Mouse (Mus musculus) heart, adult 18-20 months (tissue): ENCODE data around the gene Olfr414. TPM values are rescaled to one million over a fixed set of nuclear protein-coding genes. Genes with fewer than 3 reads are reported as not detected.

Experiments
- DNase-seq, 2 experiments: peaks; one replicate each; pipeline ENCODE4 v3.0.0; 2021 to 2022; ENCODE audit warnings: mixed read lengths in 1 of 2
- long read RNA-seq, 2 experiments: library from polyadenylated mRNA; stranded (forward); transcript quantifications; one replicate each; pipeline ENCODE4 v2.0.0; 2021
- total RNA-seq, 2 experiments: library from RNA; stranded (reverse); gene quantifications; 2 replicates each; pipeline ENCODE4 v1.2.3; 2021

Gene Olfr414
- not detected for total RNA-seq
- long read RNA-seq, experiment 1: 0 reads
- long read RNA-seq, experiment 2: 0 reads

DNA sequence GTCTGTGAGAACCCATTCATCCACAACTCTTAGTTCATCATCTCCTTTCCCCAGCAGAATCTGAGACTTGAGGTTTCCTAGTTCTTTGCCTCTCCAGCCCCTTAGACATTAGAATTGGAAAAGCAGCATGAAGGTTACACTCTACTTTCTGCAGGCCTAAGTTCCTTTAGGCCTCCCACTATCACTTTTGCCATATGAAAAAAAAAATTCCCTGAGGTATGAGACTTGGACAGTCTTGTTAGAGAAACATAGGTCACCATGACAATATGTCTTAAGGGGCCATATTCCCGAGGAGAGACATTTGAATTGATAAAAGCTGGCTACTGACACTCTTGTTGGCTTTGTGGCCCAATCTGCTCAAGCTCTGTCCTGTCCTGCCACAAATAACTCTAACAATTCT lies at the start of gene Olfr414:
Gene Olfr414, plus strand, starts transcription at position 301 of the 400 bp plus-strand sequence.
- no peak for DNase-seq

DNA sequence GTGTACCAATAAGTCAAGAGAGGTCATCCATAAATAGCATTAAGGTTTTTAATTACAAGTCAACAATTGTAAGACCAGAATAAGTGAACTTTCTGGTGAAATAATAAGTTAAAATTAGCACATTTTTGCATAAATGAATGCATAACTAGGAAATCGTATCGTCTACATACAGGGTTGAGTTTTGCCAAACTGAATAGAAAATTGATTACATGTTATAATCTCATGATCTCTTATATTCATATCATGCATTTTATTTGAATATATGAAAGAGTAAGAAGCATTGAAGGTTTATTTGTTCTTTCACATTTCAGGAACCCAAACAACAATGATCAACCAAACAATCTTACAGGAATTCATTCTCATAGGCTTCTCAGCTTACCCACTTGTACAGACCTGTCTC lies 33.1 kb upstream of the Olfr414 start, which contains the start of gene Olfr248:
Gene Olfr248, plus strand, starts transcription at position 301 of the 400 bp plus-strand sequence.
- DNase-seq: no peak

DNA sequence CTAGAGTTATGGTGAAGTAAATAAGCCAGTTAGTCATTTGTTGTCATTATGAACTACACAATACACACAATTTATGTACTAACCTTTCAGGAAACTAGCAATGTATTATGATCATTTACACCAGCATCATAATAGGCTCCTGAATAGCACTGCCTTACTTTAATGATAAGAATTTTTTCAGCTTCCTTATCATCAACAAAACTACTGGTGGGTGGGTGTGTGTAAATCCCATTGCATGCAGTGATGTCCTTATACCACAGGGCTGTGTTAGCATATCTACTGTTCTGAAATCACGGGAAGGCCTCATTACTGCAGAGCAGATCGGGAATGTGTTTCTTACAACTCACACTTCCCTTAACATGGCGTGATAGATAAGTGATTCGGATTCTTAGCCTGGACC lies 905 bp upstream of the Olfr414 start:
- DNase-seq: no peak

DNA sequence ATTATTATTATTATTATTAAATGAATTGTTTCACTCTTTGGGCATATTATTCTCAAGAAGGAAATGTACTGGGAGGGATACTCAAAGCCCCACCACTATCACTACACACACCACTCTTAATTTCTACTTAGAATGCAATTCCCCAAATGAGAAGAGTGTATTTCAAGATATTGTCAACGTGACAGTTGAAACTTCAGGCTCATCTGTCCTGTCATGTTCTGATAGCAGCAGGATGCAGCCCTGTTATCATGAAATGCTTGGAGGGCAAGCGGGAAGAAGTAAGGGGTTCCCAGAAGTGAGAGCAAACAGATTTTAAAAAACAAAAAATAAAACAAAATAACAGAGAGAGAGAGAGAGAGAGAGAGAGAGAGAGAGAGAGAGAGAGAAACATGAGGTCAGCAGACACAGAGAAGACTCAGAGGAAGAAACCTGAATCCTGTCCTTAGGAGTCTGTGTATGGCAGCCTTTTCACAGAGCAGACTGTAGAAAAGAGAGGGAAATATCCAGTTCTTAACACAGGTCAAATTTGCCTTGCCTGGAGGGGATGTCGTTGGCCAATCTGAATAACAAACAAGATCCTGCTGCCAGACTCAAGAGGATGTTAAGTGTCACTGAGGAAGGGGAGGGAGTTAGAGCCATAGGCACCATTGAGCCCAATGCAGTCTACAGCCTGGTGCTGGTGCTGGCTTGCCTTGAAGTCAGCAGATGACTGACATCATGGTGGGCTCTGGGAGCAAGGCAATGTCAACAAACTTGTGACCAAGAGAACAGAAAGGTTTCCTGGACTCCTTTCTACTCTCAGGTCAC lies 2.5 kb downstream of the Olfr414 start:
- no peak for DNase-seq

DNA sequence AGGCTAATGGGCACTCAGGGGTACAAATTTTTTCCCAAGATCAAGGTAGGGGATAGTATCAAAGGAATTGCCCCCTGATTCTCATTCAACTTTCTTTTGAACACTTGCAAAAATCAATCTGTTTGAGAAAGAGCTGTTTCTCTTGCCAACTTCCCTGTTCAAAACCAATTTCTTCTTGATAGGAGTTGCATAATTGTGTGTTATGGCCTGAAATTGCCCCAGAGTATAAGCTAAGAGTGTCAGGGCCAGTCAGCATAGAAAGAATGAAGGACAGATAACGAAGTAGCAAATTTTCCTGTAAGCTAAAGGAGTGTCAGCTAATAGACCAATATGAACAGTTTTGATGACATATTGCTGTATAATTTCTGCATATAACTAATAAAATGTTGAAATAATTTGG lies 3.5 kb downstream of the Olfr414 start:
- DNase-seq: no peak

DNA sequence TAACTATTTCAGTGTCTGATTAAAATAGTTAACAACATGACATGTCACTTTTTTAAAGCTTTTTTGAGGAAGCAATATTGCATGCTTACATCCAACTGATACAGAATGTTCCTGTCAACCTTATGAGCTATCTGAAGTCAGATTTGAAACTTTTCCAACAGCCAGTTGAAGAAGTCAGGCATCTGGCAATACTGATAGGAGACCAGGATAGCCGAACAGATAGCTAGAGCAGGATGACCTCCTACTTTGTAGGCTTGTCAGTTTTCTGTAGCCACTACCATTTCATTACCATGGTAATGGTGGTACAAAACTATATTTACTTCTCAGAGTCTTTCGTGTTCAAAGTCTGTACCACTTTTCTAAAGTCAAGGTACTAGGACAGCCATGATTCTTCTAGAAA lies 4.5 kb downstream of the Olfr414 start:
- DNase-seq: no peak

DNA sequence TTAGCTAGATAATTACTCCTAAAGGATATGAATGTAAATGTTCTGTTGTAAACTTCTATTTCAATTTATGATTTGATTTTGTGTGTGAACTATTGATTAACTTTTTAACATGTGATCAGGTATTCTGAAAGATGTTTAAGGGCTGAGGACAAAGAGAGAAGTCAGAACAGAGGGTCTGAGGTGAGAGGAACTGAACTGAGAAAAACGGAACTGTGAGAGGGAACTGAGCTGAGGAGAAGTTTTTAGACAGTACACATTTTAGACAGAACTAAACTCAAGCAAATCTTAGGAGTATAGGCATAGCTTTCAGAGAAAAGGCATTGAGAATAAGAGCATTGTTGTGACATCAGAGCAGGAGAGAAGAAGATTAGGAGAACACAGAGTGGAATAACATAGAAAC lies 10.3 kb downstream of the Olfr414 start:
- no peak for DNase-seq

DNA sequence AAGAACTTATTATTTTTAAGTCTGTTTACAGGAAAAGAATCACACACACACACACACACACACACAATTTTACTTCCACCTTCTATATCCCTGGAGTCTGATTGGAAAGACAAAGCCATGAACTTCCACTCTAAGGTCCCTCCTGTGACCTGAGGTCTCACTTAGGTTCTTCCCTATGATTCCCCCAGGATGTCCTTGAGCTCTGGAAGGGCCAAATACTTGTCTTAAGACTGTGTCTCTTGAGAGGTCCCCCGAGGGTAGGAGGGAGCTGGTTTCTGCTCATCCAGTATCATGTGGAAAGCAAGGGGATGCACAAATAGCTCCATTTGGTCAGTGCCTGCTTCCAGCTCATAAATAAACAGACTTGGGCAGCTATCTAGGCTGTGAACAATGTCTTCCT lies 17.9 kb downstream of the Olfr414 start, which contains the start of gene Olfr220:
Gene Olfr220, plus strand, starts transcription at position 301 of the 400 bp plus-strand sequence.
- no peak for DNase-seq

DNA sequence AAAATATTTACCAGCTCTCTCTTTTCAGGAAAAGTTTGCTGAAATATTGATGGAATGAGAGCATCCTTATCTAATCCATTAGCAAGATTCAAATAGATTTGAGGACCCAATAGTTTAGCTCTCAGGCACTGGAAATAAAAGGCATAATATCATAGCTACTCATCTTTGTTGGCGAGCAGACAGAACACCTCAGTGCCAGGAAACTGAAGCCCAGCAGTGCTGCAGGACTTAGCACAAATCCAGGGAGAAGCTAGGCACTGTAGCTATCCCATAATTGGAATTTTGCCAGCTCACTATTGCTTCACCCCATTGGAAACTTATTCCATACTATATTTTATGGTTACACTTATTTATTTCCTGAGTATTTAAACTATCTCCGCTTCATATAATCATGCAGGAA lies 31.2 kb downstream of the Olfr414 start:
- DNase-seq: no peak

DNA sequence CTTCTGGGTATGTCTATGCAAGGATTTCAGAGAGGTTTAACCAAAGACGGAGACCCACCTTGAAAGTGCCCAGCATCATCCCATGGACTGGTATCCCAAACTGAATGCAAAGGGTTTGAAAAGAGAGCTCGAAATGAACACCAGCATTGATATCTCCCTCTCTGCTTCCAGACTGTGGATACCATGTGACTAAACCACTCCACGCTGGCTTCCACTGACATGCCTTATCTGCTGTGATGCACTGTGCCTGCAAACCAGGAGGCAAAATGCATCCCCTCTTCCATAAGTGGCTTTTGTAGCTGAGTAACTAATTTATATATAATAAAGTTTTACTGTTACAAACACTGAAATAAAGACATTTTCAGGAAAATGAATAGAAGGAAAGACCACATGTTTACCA lies 41.5 kb downstream of the Olfr414 start:
- no peak for DNase-seq

DNA sequence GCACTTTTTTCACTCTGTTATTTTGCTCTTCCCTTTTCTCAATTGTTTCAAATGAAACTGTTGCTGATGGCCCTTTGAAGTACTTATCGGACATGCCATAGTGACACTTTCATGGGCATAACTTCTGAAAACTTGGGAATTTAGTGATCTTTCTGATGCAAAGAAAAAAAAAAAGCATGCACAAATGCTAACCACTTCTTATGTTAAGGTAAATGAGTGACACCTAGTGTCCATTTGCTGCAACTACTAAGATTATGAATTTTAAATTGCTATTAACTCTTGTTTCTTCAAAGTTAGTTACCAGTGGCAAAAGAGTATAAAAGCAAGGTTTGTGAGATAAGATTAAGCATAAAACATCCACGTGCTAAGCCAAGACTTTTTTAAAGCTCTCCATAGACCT lies 42.4 kb downstream of the Olfr414 start:
- peak in 1 of 2 experiments; percentile 9 for DNase-seq

DNA sequence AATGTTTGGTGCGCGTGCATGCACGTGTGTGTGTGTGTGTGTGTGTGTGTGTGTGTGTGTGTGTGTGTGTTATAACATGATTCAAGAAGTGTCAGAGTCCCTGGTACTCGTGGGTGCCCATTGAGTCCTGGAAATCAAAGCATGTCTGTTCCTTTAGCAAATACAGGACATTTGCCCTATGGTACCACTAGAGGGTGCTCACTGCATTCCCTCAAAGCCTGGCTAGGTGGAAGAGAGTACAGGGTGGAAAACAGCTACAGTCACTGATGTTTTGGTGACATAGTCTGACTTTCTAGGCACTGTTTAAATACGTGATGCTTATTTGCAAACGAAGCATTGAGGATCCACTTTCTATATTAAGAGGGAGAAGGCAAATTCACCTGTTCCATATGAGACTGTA lies 45.9 kb downstream of the Olfr414 start:
- peak; percentile 18 to 29 for DNase-seq

DNA sequence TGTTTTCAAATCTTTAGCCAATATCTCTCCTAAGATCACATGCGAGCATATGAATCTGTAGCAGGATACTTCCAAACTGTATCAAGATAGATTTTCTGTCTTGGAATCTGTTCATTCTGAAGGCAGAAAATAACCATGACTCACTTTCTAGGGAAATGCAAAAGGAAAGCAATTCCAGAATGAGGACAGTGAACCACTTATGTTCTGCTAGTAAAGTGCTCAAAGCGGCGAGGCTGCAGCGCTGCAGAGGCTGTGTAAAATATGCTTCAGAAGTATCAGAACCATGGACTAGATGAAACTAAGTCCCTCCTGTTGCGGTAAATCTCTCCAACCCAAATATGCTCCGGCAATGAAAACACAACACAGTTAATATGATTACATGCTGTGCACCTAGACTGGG lies 58.7 kb downstream of the Olfr414 start:
- no peak for DNase-seq

Other genes with a start within 250 kb of the Olfr414 start
- gene Olfr419, start 172.0 kb upstream of the Olfr414 start, total RNA-seq: not detected
- gene Mptx1, start 93.5 kb upstream of the Olfr414 start, total RNA-seq: not detected
- gene Olfr417, start 58.9 kb upstream of the Olfr414 start, total RNA-seq: not detected
- not detected for gene Olfr248, start 33.0 kb upstream of the Olfr414 start, total RNA-seq
- gene Olfr220, start 18.0 kb downstream of the Olfr414 start, total RNA-seq: not detected
- gene Fmn2, start 77.8 kb downstream of the Olfr414 start, total RNA-seq: under 1 TPM; 0.27 to 0.46 TPM